Mouse (Mus musculus) stomach, embryonic 16.5 days (tissue): ENCODE results near the gene Efcab3. TPM values are rescaled to one million over a fixed set of nuclear protein-coding genes. Genes with fewer than 3 reads are reported as not detected.
"Not testable (repeated sequence)": the region's sequence is repeated elsewhere in the genome, so short reads cannot be mapped to it uniquely, and the experiment has no call there.

Experiments used
- ATAC-seq: fragments of 200-750 bp; cut with Nextera tagmentation; 2 replicates; pipeline ENCODE4 v1.8.0; 2017; ENCODE audit warnings: moderate number of reproducible peaks, moderate TSS enrichment; ENCODE audit not compliant: insufficient read depth, low FRiP score
- H3K27ac ChIP-seq: fragments of 300-500 bp; sonication (generic); 2 replicates; pipeline ENCODE4 v1.5.1; 2014; ENCODE audit warnings: low read length
- H3K27me3 ChIP-seq: fragments of 300-500 bp; sonication (generic); 2 replicates; pipeline ENCODE4 v1.6.1; 2014; ENCODE audit warnings: low read length, control low read depth, mixed read lengths; ENCODE audit not compliant: control insufficient read depth, insufficient read depth
- H3K36me3 ChIP-seq: fragments of 300-500 bp; sonication (generic); 2 replicates; pipeline ENCODE4 v1.6.1; 2014; ENCODE audit warnings: low read length; ENCODE audit not compliant: control insufficient read depth, insufficient read depth
- H3K4me1 ChIP-seq: fragments of 300-500 bp; sonication (generic); 2 replicates; pipeline ENCODE4 v1.6.1; 2014; ENCODE audit warnings: low read length, control low read depth, mixed read lengths; ENCODE audit not compliant: control insufficient read depth, insufficient read depth
- H3K4me2 ChIP-seq: fragments of 300-500 bp; sonication (generic); 2 replicates; pipeline ENCODE4 v1.6.1; 2014; ENCODE audit warnings: low read depth, low read length, mixed read lengths
- H3K4me3 ChIP-seq: fragments of 300-500 bp; sonication (generic); replicated peaks from 2 replicates; pipeline ENCODE4 v1.5.1; 2014; ENCODE audit warnings: mild to moderate bottlenecking, low read length
- H3K9ac ChIP-seq: fragments of 300-500 bp; sonication (generic); 2 replicates; pipeline ENCODE4 v1.6.1; 2014; ENCODE audit warnings: low read length
- H3K9me3 ChIP-seq: fragments of 300-500 bp; sonication (generic); replicated peaks from 2 replicates; pipeline ENCODE4 v1.6.1; 2016; ENCODE audit warnings: low read length, control low read depth; ENCODE audit not compliant: control insufficient read depth
- WGBS: fragments of 180-500 bp; shearing (Covaris S2); extraction: QIAGEN DNeasy Blood & Tissue Kit; methylation state at CpG from one replicate; pipeline ENCODE4 v1.1.7; 2014; 5-methylcytosine and 5-hydroxymethylcytosine counted together
- polyA plus RNA-seq: library from polyadenylated mRNA; unstranded; fragments of >200 nt; fragmentation: Nextera tagmentation; extraction: Ambion mirVana; gene quantifications from 2 replicates; pipeline ENCODE4 v1.2.1, GENCODE M21; 2015

The Efcab3 gene
- 0.23 TPM in 1 of 2 replicates, not detected in the other for polyA plus RNA-seq

GRCm38 (mm10) chr11:105063292-105063691 is at the start of gene Efcab3:
TSS of gene Efcab3 (plus strand) at chr11:105063592.
- peaks cover 5% of the 10 kb centered on the region; the same call in 1 of the 2 replicates for H3K9me3 ChIP-seq
- H3K36me3 ChIP-seq = no peaks in the 10 kb centered on the region
- no peak for ATAC-seq
- H3K27me3 ChIP-seq = no peaks in the 10 kb centered on the region
- no peak within 1 kb of the TSS for H3K27ac ChIP-seq
- no peak within 1 kb of the TSS for H3K9ac ChIP-seq
- H3K4me1 ChIP-seq = no peaks in the 10 kb centered on the region
- WGBS = 90% methylated on average over 5 of the region's 5 CpGs
- H3K4me2 ChIP-seq = no peak within 1 kb of the TSS
- H3K4me3 ChIP-seq = no peak within 1 kb of the TSS

- Histone ChIP-seq H3K36me3 (no peaks in the 10 kb centered on the region), H3K27me3 (no peaks in the 10 kb centered on the region), H3K4me3 (no peak overlapping the region), H3K4me2 (no peak overlapping the region), H3K9me3 (no peaks in the 10 kb centered on the region), H3K9ac (no peak overlapping the region), H3K27ac (no peak overlapping the region), H3K4me1 (no peaks in the 10 kb centered on the region)
- WGBS = 68% methylated on average over 7 of the region's 7 CpGs
- ATAC-seq = no peak
Measured at GRCm38 (mm10) chr11:105021071-105021470, 42.3 kb upstream of the Efcab3 start.

GRCm38 (mm10) chr11:105028744-105029348 is 34.5 kb upstream of the Efcab3 start:
- Histone ChIP-seq H3K9me3 (no peaks in the 10 kb centered on the region), H3K36me3 (no peaks in the 10 kb centered on the region), H3K27ac (no peak overlapping the region), H3K4me3 (no peak overlapping the region), H3K4me2 (no peak overlapping the region), H3K27me3 (no peaks in the 10 kb centered on the region), H3K9ac (no peak overlapping the region), H3K4me1 (peaks cover 3% of the 10 kb centered on the region; the same call in 1 of the 2 replicates)
- WGBS = 30% methylated on average over 6 of the region's 6 CpGs
- peak; percentile 71 for ATAC-seq

- Histone ChIP-seq H3K4me2 (no peak overlapping the region), H3K27me3 (no peaks in the 10 kb centered on the region), H3K36me3 (no peaks in the 10 kb centered on the region), H3K4me1 (peaks cover 3% of the 10 kb centered on the region; the same call in 1 of the 2 replicates), H3K4me3 (no peak overlapping the region), H3K9ac (no peak overlapping the region), H3K27ac (no peak overlapping the region), H3K9me3 (no peaks in the 10 kb centered on the region)
- ATAC-seq = no peak
- 34% methylated on average over 8 of the region's 8 CpGs for WGBS
Measured at GRCm38 (mm10) chr11:105029525-105029924, 33.9 kb upstream of the Efcab3 start.

- H3K4me3 ChIP-seq = no peak overlapping the region
- no peak overlapping the region for H3K9ac ChIP-seq
- no peaks in the 10 kb centered on the region for H3K36me3 ChIP-seq
- H3K9me3 ChIP-seq = no peaks in the 10 kb centered on the region
- peaks cover 3% of the 10 kb centered on the region; the same call in 1 of the 2 replicates for H3K4me1 ChIP-seq
- no peak overlapping the region for H3K27ac ChIP-seq
- H3K27me3 ChIP-seq = no peaks in the 10 kb centered on the region
- no peak overlapping the region for H3K4me2 ChIP-seq
- 57% methylated on average over 6 of the region's 6 CpGs for WGBS
- no peak for ATAC-seq
Measured at GRCm38 (mm10) chr11:105030229-105030628, 33.2 kb upstream of the Efcab3 start.

GRCm38 (mm10) chr11:105031103-105031502 is 32.3 kb upstream of the Efcab3 start:
- H3K9me3 ChIP-seq = no peaks in the 10 kb centered on the region
- no peak overlapping the region for H3K4me3 ChIP-seq
- H3K4me2 ChIP-seq = no peak overlapping the region
- 52% methylated on average over 2 of the region's 2 CpGs for WGBS
- peaks cover 3% of the 10 kb centered on the region; the same call in 1 of the 2 replicates for H3K4me1 ChIP-seq
- no peak overlapping the region for H3K27ac ChIP-seq
- H3K36me3 ChIP-seq = no peaks in the 10 kb centered on the region
- ATAC-seq = no peak
- H3K27me3 ChIP-seq = no peaks in the 10 kb centered on the region
- no peak overlapping the region for H3K9ac ChIP-seq

GRCm38 (mm10) chr11:105035081-105035480 is 28.3 kb upstream of the Efcab3 start:
- ATAC-seq = no peak
- Histone ChIP-seq H3K4me2 (no peak overlapping the region), H3K9ac (no peak overlapping the region), H3K27me3 (no peaks in the 10 kb centered on the region), H3K4me3 (no peak overlapping the region), H3K9me3 (no peaks in the 10 kb centered on the region), H3K36me3 (no peaks in the 10 kb centered on the region), H3K27ac (no peak overlapping the region), H3K4me1 (no peaks in the 10 kb centered on the region)
- WGBS = 90% methylated on average over 1 of the region's 1 CpGs

GRCm38 (mm10) chr11:105112448-105112847 is 49.1 kb downstream of the Efcab3 start:
- H3K4me2 ChIP-seq, H3K27ac ChIP-seq, H3K4me1 ChIP-seq, ATAC-seq, H3K9ac ChIP-seq, H3K36me3 ChIP-seq, H3K27me3 ChIP-seq, H3K4me3 ChIP-seq, H3K9me3 ChIP-seq: not testable (repeated sequence)
- whole genome bisulfite sequencing = 72% methylated on average over 22 of the region's 22 CpGs

- no peaks in the 10 kb centered on the region for H3K27me3 ChIP-seq
- H3K4me3 ChIP-seq = no peak overlapping the region
- H3K4me2 ChIP-seq = no peak overlapping the region
- ATAC-seq = no peak
- 81% methylated on average over 7 of the region's 7 CpGs for WGBS
- H3K9ac ChIP-seq = no peak overlapping the region
- no peaks in the 10 kb centered on the region for H3K36me3 ChIP-seq
- H3K4me1 ChIP-seq = no peaks in the 10 kb centered on the region
- H3K9me3 ChIP-seq = no peaks in the 10 kb centered on the region
- no peak overlapping the region for H3K27ac ChIP-seq
Measured at GRCm38 (mm10) chr11:105117814-105118213, 54.4 kb downstream of the Efcab3 start.
